Mouse (Mus musculus): Measurements from ENCODE around the gene Stap2.

The Stap2 gene

GRCm38 (mm10) chr17:56007444-56008355 is 2.3 kb upstream of the Stap2 start:
- no peak for DNase-seq (ENCODE audit: low spot score)

- DNase-seq (ENCODE audit: low spot score) = no peak
These were observed 1.6 kb upstream of the Stap2 start for GRCm38 (mm10) chr17:56006956-56007355.

GRCm38 (mm10) chr17:56003000-56003399 is 2.4 kb downstream of the Stap2 start:
- no peak for DNase-seq (ENCODE audit: low spot score)

GRCm38 (mm10) chr17:55999794-56000499 is 5.4 kb downstream of the Stap2 start:
- no peak for DNase-seq (ENCODE audit: low spot score)

GRCm38 (mm10) chr17:55996007-55996406 is 9.4 kb downstream of the Stap2 start:
- DNase-seq (ENCODE audit: low spot score) = no peak

GRCm38 (mm10) chr17:55990278-55990898 is 15.0 kb downstream of the Stap2 start:
- no peak for DNase-seq (ENCODE audit: low spot score)

GRCm38 (mm10) chr17:55986030-55986961 is 19.1 kb downstream of the Stap2 start, which contains the start of gene Fsd1:
Gene Fsd1, plus strand, starts transcription at chr17:55986509.
- DNase-seq (ENCODE audit: low spot score) = no peak

GRCm38 (mm10) chr17:55977301-55977700 is 28.1 kb downstream of the Stap2 start:
- no peak for DNase-seq (ENCODE audit: low spot score)

- DNase-seq (ENCODE audit: low spot score) = peak; percentile 65
These were observed 29.0 kb downstream of the Stap2 start for GRCm38 (mm10) chr17:55976255-55976862.

GRCm38 (mm10) chr17:55971453-55971852 is 33.9 kb downstream of the Stap2 start:
- no peak for DNase-seq (ENCODE audit: low spot score)

- no peak for DNase-seq (ENCODE audit: low spot score)
These were observed 35.2 kb downstream of the Stap2 start, which contains the start of gene Shd for GRCm38 (mm10) chr17:55969966-55970891. Gene Shd, plus strand, starts transcription at chr17:55970467.

- DNase-seq (ENCODE audit: low spot score) = no peak
These were observed 35.8 kb downstream of the Stap2 start for GRCm38 (mm10) chr17:55969560-55969959.

- DNase-seq (ENCODE audit: low spot score) = no peak
These were observed 37.2 kb downstream of the Stap2 start for GRCm38 (mm10) chr17:55968210-55968609.

- DNase-seq (ENCODE audit: low spot score) = no peak
These were observed 38.2 kb downstream of the Stap2 start for GRCm38 (mm10) chr17:55967186-55967585.

GRCm38 (mm10) chr17:55964996-55965395 is 40.4 kb downstream of the Stap2 start:
- DNase-seq (ENCODE audit: low spot score) = no peak

GRCm38 (mm10) chr17:55964496-55964895 is 40.9 kb downstream of the Stap2 start:
- no peak for DNase-seq (ENCODE audit: low spot score)

- no peak for DNase-seq (ENCODE audit: low spot score)
These were observed 42.2 kb downstream of the Stap2 start for GRCm38 (mm10) chr17:55963171-55963570.

- no peak for DNase-seq (ENCODE audit: low spot score)
These were observed 43.8 kb downstream of the Stap2 start for GRCm38 (mm10) chr17:55961631-55962030.

GRCm38 (mm10) chr17:55960791-55961190 is 44.6 kb downstream of the Stap2 start:
- DNase-seq (ENCODE audit: low spot score) = no peak
